Mouse (Mus musculus): Measurements from ENCODE around the gene Zbtb22.
"Not testable (repeated sequence)": the region's sequence is repeated elsewhere in the genome, so short reads cannot be mapped to it uniquely, and the experiment has no call there.

Gene Zbtb22

GRCm38 (mm10) chr17:33915671-33916250 lies at the start of gene Zbtb22, which contains the start of gene Tapbp:
Gene Zbtb22 (plus strand): TSS chr17:33915904.
Gene Tapbp (plus strand): TSS chr17:33915899.
- peak; percentile 93 for DNase-seq

GRCm38 (mm10) chr17:33873537-33873936 lies 42.2 kb upstream of the Zbtb22 start, which contains the start of gene Gm7029:
Gene Gm7029 (plus strand): TSS chr17:33873837.
- not testable (repeated sequence) for DNase-seq

- peak; percentile 10 for DNase-seq
Observed at GRCm38 (mm10) chr17:33874411-33874810, 41.3 kb upstream of the Zbtb22 start.

GRCm38 (mm10) chr17:33875797-33876196 lies 39.9 kb upstream of the Zbtb22 start:
- DNase-seq, result not testable (repeated sequence)

- DNase-seq, result not testable (repeated sequence)
Observed at GRCm38 (mm10) chr17:33884320-33884719, 31.4 kb upstream of the Zbtb22 start.

- DNase-seq, result not testable (repeated sequence)
Observed at GRCm38 (mm10) chr17:33887802-33888201, 27.9 kb upstream of the Zbtb22 start.

- not testable (repeated sequence) for DNase-seq
Observed at GRCm38 (mm10) chr17:33888230-33888629, 27.5 kb upstream of the Zbtb22 start.

- DNase-seq, result not testable (repeated sequence)
Observed at GRCm38 (mm10) chr17:33889941-33890532, 25.7 kb upstream of the Zbtb22 start.

- peak; percentile 100 for DNase-seq
Observed at GRCm38 (mm10) chr17:33890533-33891059, 25.1 kb upstream of the Zbtb22 start, which contains the start of gene Kifc1. Gene Kifc1 (minus strand): TSS chr17:33890661.

- DNase-seq, result no peak
Observed at GRCm38 (mm10) chr17:33891357-33891756, 24.3 kb upstream of the Zbtb22 start.

- not testable (repeated sequence) for DNase-seq
Observed at GRCm38 (mm10) chr17:33891892-33892291, 23.8 kb upstream of the Zbtb22 start.

GRCm38 (mm10) chr17:33892429-33892828 lies 23.3 kb upstream of the Zbtb22 start:
- DNase-seq, result no peak

- not testable (repeated sequence) for DNase-seq
Observed at GRCm38 (mm10) chr17:33893011-33893410, 22.7 kb upstream of the Zbtb22 start.

GRCm38 (mm10) chr17:33897114-33897794 lies 18.4 kb upstream of the Zbtb22 start:
- DNase-seq, result no peak

GRCm38 (mm10) chr17:33898193-33898592 lies 17.5 kb upstream of the Zbtb22 start:
- DNase-seq, result not testable (repeated sequence)

- no peak for DNase-seq
Observed at GRCm38 (mm10) chr17:33899642-33900041, 16.1 kb upstream of the Zbtb22 start.

- DNase-seq, result no peak
Observed at GRCm38 (mm10) chr17:33900281-33900988, 15.3 kb upstream of the Zbtb22 start.

- no peak for DNase-seq
Observed at GRCm38 (mm10) chr17:33900989-33901314, 14.8 kb upstream of the Zbtb22 start.

- no peak for DNase-seq
Observed at GRCm38 (mm10) chr17:33901653-33902052, 14.1 kb upstream of the Zbtb22 start.

- no peak for DNase-seq
Observed at GRCm38 (mm10) chr17:33902079-33902478, 13.6 kb upstream of the Zbtb22 start.

- no peak for DNase-seq
Observed at GRCm38 (mm10) chr17:33902491-33902890, 13.2 kb upstream of the Zbtb22 start.

- not testable (repeated sequence) for DNase-seq
Observed at GRCm38 (mm10) chr17:33903911-33904651, 11.6 kb upstream of the Zbtb22 start.

Data from right cerebral cortex, postnatal 4 days (tissue).